Mouse (Mus musculus) kidney, embryonic 16.5 days (tissue): ENCODE measurements around the gene Fbxw17. TPM values are rescaled to one million over a fixed set of nuclear protein-coding genes. Genes with fewer than 3 reads are reported as not detected.
"Not testable (repeated sequence)": the region's sequence is repeated elsewhere in the genome, so short reads cannot be mapped to it uniquely, and the experiment has no call there.

ENCODE experiments used
- ATAC-seq: fragments of 200-750 bp; cut with Nextera tagmentation; 2 replicates; pipeline ENCODE4 v1.8.0; 2017; ENCODE audit warnings: moderate TSS enrichment; ENCODE audit not compliant: low FRiP score, low TSS enrichment
- H3K27ac ChIP-seq: fragments of 300-500 bp; sonication (generic); 2 replicates; pipeline ENCODE4 v1.5.1; 2014; ENCODE audit warnings: low read length
- H3K27me3 ChIP-seq: fragments of 300-500 bp; sonication (generic); 2 replicates; pipeline ENCODE4 v1.6.1; 2014; ENCODE audit warnings: low read length, control low read depth, mixed read lengths; ENCODE audit not compliant: insufficient read depth
- H3K36me3 ChIP-seq: fragments of 300-500 bp; sonication (generic); 2 replicates; pipeline ENCODE4 v1.6.1; 2014; ENCODE audit warnings: low read length, control low read depth, mixed read lengths; ENCODE audit not compliant: insufficient read depth
- H3K4me1 ChIP-seq: fragments of 300-500 bp; sonication (generic); 2 replicates; pipeline ENCODE4 v1.6.1; 2014; ENCODE audit warnings: low read length, control low read depth, mixed read lengths; ENCODE audit not compliant: insufficient read depth
- H3K4me2 ChIP-seq: fragments of 300-500 bp; sonication (generic); replicated peaks from 2 replicates; pipeline ENCODE4 v1.6.1; 2014; ENCODE audit warnings: low read depth, low read length
- H3K4me3 ChIP-seq: fragments of 300-500 bp; sonication (generic); 2 replicates; pipeline ENCODE4 v1.5.1; 2014; ENCODE audit warnings: mild to moderate bottlenecking, low read length
- H3K9ac ChIP-seq: fragments of 300-500 bp; sonication (generic); replicated peaks from 2 replicates; pipeline ENCODE4 v1.6.1; 2014; ENCODE audit warnings: low read length
- H3K9me3 ChIP-seq: fragments of 300-500 bp; sonication (generic); 2 replicates; pipeline ENCODE4 v1.6.1; 2016; ENCODE audit warnings: low read length, control low read depth
- WGBS: fragments of 180-500 bp; shearing (Covaris S2); extraction: QIAGEN DNeasy Blood & Tissue Kit; methylation state at CpG from one replicate; pipeline ENCODE4 v1.1.7; 2014; 5-methylcytosine and 5-hydroxymethylcytosine counted together
- polyA plus RNA-seq: library from polyadenylated mRNA; unstranded; fragments of >200 nt; fragmentation: Nextera tagmentation; extraction: Ambion mirVana; gene quantifications from 2 replicates; pipeline ENCODE4 v1.2.1, GENCODE M21; 2015

Gene Fbxw17
- polyA plus RNA-seq, result 32.9 and 37.5 TPM in 2 replicates

DNA sequence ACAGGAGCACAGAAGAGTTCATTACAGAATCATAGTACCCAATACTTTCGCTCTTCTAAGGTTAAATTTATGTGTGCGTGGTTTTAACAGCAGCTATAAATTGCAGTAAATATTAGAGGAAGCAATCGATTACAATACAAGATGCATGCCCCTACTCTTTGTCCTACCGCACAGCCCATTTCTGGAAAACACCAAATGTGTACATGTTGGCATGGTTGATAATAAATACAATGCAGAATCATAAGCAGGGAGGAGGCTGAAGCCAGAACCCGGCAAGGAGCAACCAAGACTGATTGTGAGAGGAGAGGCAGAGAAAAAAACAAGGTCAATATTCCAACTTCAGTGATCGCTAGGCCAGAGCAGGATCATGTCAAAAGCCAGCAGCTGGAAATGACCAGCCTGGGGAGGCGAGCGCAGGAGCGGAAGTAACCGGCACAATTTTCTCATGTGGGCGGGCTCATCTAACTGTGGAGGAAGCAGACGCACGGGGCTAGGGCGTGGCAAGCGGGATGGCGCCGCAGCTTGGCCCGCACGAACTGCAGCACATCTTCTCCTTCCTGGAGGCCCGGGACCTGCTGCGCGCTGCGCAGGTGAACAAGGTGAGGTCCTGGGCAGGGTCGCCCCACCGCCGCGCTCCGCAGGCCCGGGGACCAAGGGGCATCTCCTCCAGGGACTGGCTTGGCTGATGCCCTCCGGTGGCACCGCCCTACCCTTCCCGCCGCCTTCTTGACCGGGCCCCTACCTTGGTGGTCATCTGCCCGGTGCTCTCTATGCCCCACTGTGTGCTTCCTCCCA lies at the start of gene Fbxw17:
Fbxw17 (plus strand) TSS at position 476 of the 795 bp plus-strand sequence.
- Histone ChIP-seq H3K4me1 (peaks cover 12% of the 10 kb centered on the region), H3K36me3 (peaks cover 9% of the 10 kb centered on the region), H3K9ac (peak within 1 kb of the TSS; percentile 88), H3K9me3 (no peaks in the 10 kb centered on the region), H3K4me3 (peak within 1 kb of the TSS; percentile 92), H3K27me3 (no peaks in the 10 kb centered on the region), H3K4me2 (peak within 1 kb of the TSS; percentile 67), H3K27ac (peak within 1 kb of the TSS; percentile 46; the same call in 1 of the 2 replicates)
- WGBS, result 12% methylated on average over 30 of the region's 35 CpGs
- ATAC-seq, result peak; percentile 97

- not testable (repeated sequence) for H3K9me3 ChIP-seq, H3K36me3 ChIP-seq, H3K9ac ChIP-seq, H3K27ac ChIP-seq, ATAC-seq, H3K4me1 ChIP-seq, H3K27me3 ChIP-seq, H3K4me2 ChIP-seq, H3K4me3 ChIP-seq
- WGBS, result 85% methylated on average over 5 of the region's 5 CpGs
These were observed 44.5 kb upstream of the Fbxw17 start for GRCm38 (mm10) chr13:50372934-50373705.

DNA sequence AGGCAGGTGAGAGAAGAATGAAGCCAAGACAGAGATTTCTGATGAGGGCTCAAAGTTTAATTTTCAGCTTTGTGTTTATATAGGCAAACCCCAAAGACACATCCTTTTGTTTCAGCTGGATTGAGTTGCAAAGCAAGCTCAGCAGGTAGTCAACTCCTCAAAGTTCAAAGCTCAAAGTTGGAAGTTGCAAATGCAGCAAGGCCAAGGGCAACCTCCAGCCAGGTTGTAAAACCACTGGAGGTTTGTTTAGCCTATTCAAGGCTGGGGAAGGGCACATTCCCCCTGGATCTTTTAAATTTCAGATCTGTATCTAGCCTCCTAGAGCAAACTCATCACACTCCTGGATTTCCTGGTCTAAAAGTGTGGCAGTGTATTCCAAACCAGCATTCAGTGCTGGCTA lies 28.5 kb upstream of the Fbxw17 start:
- not testable (repeated sequence) for H3K9ac ChIP-seq, H3K27ac ChIP-seq, H3K4me3 ChIP-seq, H3K9me3 ChIP-seq, H3K27me3 ChIP-seq, H3K4me2 ChIP-seq, H3K4me1 ChIP-seq, ATAC-seq, H3K36me3 ChIP-seq

DNA sequence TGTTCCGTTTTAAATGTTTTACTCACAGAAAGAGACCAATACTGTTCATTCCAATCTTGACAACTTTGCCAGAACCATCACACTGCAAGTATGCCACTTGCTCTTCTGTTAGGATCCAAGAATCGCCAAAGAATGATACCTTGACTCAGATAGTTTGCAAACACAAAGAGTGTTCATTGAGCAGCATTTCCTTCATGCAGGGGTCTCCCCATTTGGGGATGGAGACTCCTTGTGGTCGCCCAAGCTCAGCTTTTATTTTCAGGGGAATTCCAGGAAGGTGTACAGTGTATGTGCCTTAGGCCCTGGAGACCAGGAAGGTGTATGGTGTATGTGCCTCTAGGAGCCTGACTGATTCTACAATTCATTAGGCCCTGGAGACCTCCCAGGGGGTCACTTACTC lies 757 bp downstream of the Fbxw17 start:
- peaks cover 12% of the 10 kb centered on the region for H3K4me1 ChIP-seq
- H3K9ac ChIP-seq, result peak overlapping the region; percentile 88
- peaks cover 15% of the 10 kb centered on the region for H3K36me3 ChIP-seq
- no peaks in the 10 kb centered on the region for H3K9me3 ChIP-seq
- peak overlapping the region; percentile 92 for H3K4me3 ChIP-seq
- no peak for ATAC-seq
- no peak overlapping the region for H3K27ac ChIP-seq
- WGBS, result 49% methylated on average over 3 of the region's 3 CpGs
- H3K27me3 ChIP-seq, result no peaks in the 10 kb centered on the region
- H3K4me2 ChIP-seq, result peak overlapping the region; percentile 67

GRCm38 (mm10) chr13:50423625-50424209 lies 6.1 kb downstream of the Fbxw17 start:
- peaks cover 58% of the 10 kb centered on the region for H3K36me3 ChIP-seq
- H3K4me1 ChIP-seq, result peaks cover 3% of the 10 kb centered on the region
- no peak overlapping the region for H3K4me3 ChIP-seq
- no peaks in the 10 kb centered on the region for H3K9me3 ChIP-seq
- peak; percentile 35; the same call in 1 of the 2 replicates for ATAC-seq
- no peak overlapping the region for H3K27ac ChIP-seq
- no peaks in the 10 kb centered on the region for H3K27me3 ChIP-seq
- H3K9ac ChIP-seq, result no peak overlapping the region
- no peak overlapping the region for H3K4me2 ChIP-seq
- 50% methylated on average over 8 of the region's 8 CpGs for WGBS

DNA sequence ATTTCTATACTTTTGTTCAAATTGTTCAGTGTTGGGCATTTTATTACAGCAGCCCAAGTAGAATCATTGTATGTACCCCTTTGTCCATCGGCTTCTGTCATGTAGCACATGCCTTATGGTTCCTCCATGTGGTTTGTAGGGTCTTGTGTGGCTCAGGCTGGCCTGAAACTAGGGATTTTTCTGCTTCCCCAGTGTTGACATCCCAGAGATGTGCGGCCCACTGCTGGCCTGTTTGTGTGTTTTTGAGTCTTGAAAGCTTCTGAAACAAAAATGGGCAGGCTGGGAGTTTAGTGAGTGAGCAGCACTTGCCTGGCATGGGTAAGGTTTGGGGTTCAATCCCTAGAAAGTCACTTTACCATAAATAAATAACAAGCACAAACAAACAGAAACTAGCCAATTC lies 6.9 kb downstream of the Fbxw17 start:
- Histone ChIP-seq H3K4me2 (no peak overlapping the region), H3K9me3 (no peaks in the 10 kb centered on the region), H3K4me3 (no peak overlapping the region), H3K9ac (no peak overlapping the region), H3K36me3 (peaks cover 59% of the 10 kb centered on the region), H3K27ac (no peak overlapping the region), H3K4me1 (no peaks in the 10 kb centered on the region), H3K27me3 (no peaks in the 10 kb centered on the region)
- 88% methylated on average over 2 of the region's 2 CpGs for WGBS
- ATAC-seq, result no peak

- 82% methylated on average over 4 of the region's 4 CpGs for WGBS
- Histone ChIP-seq H3K36me3 (peaks cover 60% of the 10 kb centered on the region), H3K4me1 (no peaks in the 10 kb centered on the region)
These were observed 9.0 kb downstream of the Fbxw17 start for GRCm38 (mm10) chr13:50426686-50427085.

DNA sequence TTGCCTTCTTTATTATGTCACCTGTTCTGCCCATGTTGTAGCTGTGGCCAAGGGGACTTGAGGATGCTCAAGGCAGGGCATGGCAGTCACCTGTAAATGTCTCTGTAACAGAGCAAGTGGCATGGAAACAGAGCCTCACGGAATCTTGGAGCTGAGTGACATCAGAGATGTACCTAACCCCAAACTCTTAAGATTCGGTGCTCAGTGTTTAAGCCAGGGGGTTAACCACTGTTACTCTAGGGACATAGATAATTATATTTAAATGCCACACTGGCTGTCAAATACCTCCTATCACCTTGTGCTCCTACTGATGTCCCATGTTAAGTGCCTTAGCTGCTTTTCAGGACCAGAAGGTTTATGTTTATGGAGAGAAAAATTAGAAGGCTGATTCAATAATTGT lies 26.1 kb downstream of the Fbxw17 start, which contains the start of gene Gm47429:
Gm47429 (minus strand) TSS at position 101 of the 400 bp plus-strand sequence.
- Histone ChIP-seq H3K4me1 (no peaks in the 10 kb centered on the region), H3K9ac (no peak within 1 kb of the TSS), H3K4me3 (no peak within 1 kb of the TSS), H3K4me2 (no peak within 1 kb of the TSS), H3K36me3 (no peaks in the 10 kb centered on the region), H3K27me3 (no peaks in the 10 kb centered on the region), H3K9me3 (no peaks in the 10 kb centered on the region), H3K27ac (no peak within 1 kb of the TSS)
- WGBS, result 86% methylated on average over 2 of the region's 2 CpGs
- no peak for ATAC-seq

More at GRCm38 (mm10) chr13:50426686-50427085, 9.0 kb downstream of the Fbxw17 start:
- no peak overlapping the region for H3K4me2 ChIP-seq
- H3K4me3 ChIP-seq, result no peak overlapping the region
- no peak for ATAC-seq
- H3K27me3 ChIP-seq, result no peaks in the 10 kb centered on the region
- H3K27ac ChIP-seq, result no peak overlapping the region
- H3K9me3 ChIP-seq, result no peaks in the 10 kb centered on the region
- H3K9ac ChIP-seq, result no peak overlapping the region

- no peak overlapping the region for H3K4me2 ChIP-seq
- no peak for ATAC-seq
- H3K27ac ChIP-seq, result no peak overlapping the region
- no peaks in the 10 kb centered on the region for H3K36me3 ChIP-seq
- H3K4me1 ChIP-seq, result no peaks in the 10 kb centered on the region
- no peaks in the 10 kb centered on the region for H3K27me3 ChIP-seq
- H3K9me3 ChIP-seq, result no peaks in the 10 kb centered on the region
- WGBS, result 70% methylated on average over 4 of the region's 4 CpGs
- no peak overlapping the region for H3K9ac ChIP-seq
- no peak overlapping the region for H3K4me3 ChIP-seq
These were observed 27.6 kb downstream of the Fbxw17 start for GRCm38 (mm10) chr13:50445261-50445660.
